Mouse (Mus musculus): ENCODE data around the gene Ccnb2. TPM values are rescaled to one million over a fixed set of nuclear protein-coding genes. Genes with fewer than 3 reads are reported as not detected.
A peak's percentile ranks its signal among the peaks of the same experiment; 100 is the strongest.
"Not testable (repeated sequence)": the region's sequence is repeated elsewhere in the genome, so short reads cannot be mapped to it uniquely, and the experiment has no call there.

Gene Ccnb2
- 255 TPM in 2 replicates for polyA plus RNA-seq (2014; fragmentation: Nextera tagmentation; extraction: Ambion mirVana)

DNA sequence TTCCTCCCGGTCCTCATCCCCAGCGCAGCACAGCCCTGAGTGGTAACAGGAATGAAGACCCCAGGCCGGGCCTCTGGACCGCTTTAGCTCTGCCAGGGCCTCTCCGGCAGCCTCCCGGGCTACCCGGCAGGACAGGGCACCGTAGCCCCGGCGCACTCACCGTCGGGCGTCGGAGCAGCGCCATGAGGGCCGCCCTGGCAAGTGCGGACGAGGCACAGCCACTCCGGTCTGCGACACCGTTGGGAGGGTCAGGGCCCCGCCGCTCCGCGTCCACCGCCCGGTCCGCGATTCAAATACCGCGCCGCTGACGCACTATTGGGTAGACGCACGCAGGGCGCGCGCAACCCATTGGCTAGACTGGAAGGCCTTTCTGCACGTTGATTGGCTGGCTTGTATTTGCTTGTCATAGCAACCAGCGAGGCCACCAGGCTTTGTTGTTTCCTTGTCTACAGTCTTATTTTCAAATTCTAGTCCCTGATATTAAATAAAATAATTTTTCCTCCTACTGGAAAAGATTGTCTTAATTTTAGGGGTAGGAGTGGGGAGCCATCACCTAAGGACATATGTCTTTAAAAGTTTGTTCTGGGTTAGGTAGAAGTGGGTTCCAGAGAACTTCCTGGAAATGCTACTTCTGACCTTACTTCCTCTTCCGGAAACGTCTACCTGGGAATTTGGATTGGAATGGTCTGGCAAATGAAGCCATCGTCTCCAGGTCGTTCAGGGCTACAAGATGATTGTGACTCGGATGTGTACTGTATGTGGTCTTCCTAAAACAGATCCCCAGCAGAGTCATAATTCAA, at the start of gene Ccnb2:
Gene Ccnb2 (minus strand): TSS at position 291 of the 800 bp plus-strand sequence.
- peak within 1 kb of the TSS; percentile 67 for H3K27ac ChIP-seq (replicated peaks; ENCODE audit: low read depth, low read length)
- no peaks in the 10 kb centered on the region for H3K27me3 ChIP-seq (ENCODE audit: control insufficient read depth, insufficient read depth, low read length)
- peak; percentile 94 for DNase-seq (ENCODE audit: low spot score)
- H3K36me3 ChIP-seq (ENCODE audit: control insufficient read depth, insufficient read depth, low read length), result peaks cover 7% of the 10 kb centered on the region
- ATAC-seq (ENCODE audit: insufficient number of reproducible peaks, low FRiP score, low TSS enrichment, low read depth), result peak; percentile 92
- H3K4me1 ChIP-seq (ENCODE audit: control insufficient read depth, insufficient read depth, low read length), result no peaks in the 10 kb centered on the region
- H3K4me3 ChIP-seq (ENCODE audit: low read depth, low read length), result peak within 1 kb of the TSS; percentile 77
- no peaks in the 10 kb centered on the region for H3K9me3 ChIP-seq (ENCODE audit: control insufficient read depth, low read length)
- H3K4me2 ChIP-seq (ENCODE audit: low read depth, severe bottlenecking), result peak within 1 kb of the TSS; percentile 85
- H3K9ac ChIP-seq (ENCODE audit: low read length), result peak within 1 kb of the TSS; percentile 89
- 3% methylated on average over 40 of the region's 45 CpGs for WGBS

- not testable (repeated sequence) for H3K4me3 ChIP-seq (ENCODE audit: low read depth, low read length); H3K27ac ChIP-seq (replicated peaks; ENCODE audit: low read depth, low read length); H3K36me3 ChIP-seq (ENCODE audit: control insufficient read depth, insufficient read depth, low read length); H3K27me3 ChIP-seq (ENCODE audit: control insufficient read depth, insufficient read depth, low read length); H3K9ac ChIP-seq (ENCODE audit: low read length); H3K4me2 ChIP-seq (ENCODE audit: low read depth, severe bottlenecking); H3K4me1 ChIP-seq (ENCODE audit: control insufficient read depth, insufficient read depth, low read length); ATAC-seq (ENCODE audit: insufficient number of reproducible peaks, low FRiP score, low TSS enrichment, low read depth); H3K9me3 ChIP-seq (ENCODE audit: control insufficient read depth, low read length); DNase-seq (ENCODE audit: low spot score)
- WGBS, result 91% methylated on average over 13 of the region's 13 CpGs
Measured at GRCm38 (mm10) chr9:70463091-70463490, 41.7 kb upstream of the Ccnb2 start.

DNA sequence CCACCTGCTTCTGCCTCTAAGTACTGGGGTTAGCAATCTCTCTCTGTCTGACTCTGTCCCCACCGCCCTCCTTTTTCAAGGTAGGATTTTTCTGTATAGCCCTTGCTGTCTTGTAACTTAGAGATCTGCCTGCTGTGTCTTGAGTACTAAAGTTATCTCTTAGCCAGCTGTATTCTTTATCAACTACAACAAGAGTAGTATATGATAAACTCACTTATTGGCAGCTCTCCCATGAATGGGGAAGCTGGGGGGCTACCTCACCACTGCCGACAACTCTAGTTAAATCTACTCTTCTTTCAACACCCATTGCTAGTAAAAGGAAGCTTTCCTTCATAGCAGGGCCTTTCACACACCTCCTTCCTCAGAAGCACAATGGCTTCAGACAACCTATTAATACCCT, 31.0 kb upstream of the Ccnb2 start:
- H3K4me2 ChIP-seq (ENCODE audit: low read depth, severe bottlenecking), result no peak overlapping the region
- H3K9ac ChIP-seq (ENCODE audit: low read length), result no peak overlapping the region
- no peak for ATAC-seq (ENCODE audit: insufficient number of reproducible peaks, low FRiP score, low TSS enrichment, low read depth)
- H3K4me1 ChIP-seq (ENCODE audit: control insufficient read depth, insufficient read depth, low read length), result no peaks in the 10 kb centered on the region
- no peaks in the 10 kb centered on the region for H3K27me3 ChIP-seq (ENCODE audit: control insufficient read depth, insufficient read depth, low read length)
- H3K36me3 ChIP-seq (ENCODE audit: control insufficient read depth, insufficient read depth, low read length), result peaks cover 9% of the 10 kb centered on the region; the same call in 1 of the 2 replicates
- H3K9me3 ChIP-seq (ENCODE audit: control insufficient read depth, low read length), result no peaks in the 10 kb centered on the region
- no peak for DNase-seq (ENCODE audit: low spot score)
- WGBS, result 98% methylated on average over 2 of the region's 2 CpGs
- H3K27ac ChIP-seq (replicated peaks; ENCODE audit: low read depth, low read length), result no peak overlapping the region
- H3K4me3 ChIP-seq (ENCODE audit: low read depth, low read length), result no peak overlapping the region

DNA sequence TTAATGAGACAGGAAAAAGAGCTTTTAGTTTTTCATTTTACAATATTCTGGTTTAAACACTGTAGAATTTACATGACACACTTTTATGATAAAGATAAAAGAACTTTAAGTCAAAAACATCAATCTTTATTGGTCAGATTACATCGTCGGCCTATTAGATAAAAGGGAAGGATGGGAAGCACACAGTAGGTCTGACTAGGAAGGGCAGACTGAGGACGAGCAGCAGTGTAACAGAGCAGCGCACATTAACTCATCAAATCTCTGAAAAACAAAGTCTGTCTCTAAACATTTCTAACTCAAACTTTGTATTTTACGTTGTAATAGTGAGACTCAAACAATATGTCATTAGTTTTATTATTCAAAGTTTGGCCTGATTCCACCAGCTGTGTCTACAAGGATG, 27.7 kb upstream of the Ccnb2 start:
- Histone ChIP-seq H3K27ac (replicated peaks; ENCODE audit: low read depth, low read length) (no peak overlapping the region), H3K4me1 (ENCODE audit: control insufficient read depth, insufficient read depth, low read length) (no peaks in the 10 kb centered on the region), H3K4me3 (ENCODE audit: low read depth, low read length) (no peak overlapping the region), H3K9ac (ENCODE audit: low read length) (no peak overlapping the region), H3K27me3 (ENCODE audit: control insufficient read depth, insufficient read depth, low read length) (no peaks in the 10 kb centered on the region), H3K9me3 (ENCODE audit: control insufficient read depth, low read length) (no peaks in the 10 kb centered on the region), H3K36me3 (ENCODE audit: control insufficient read depth, insufficient read depth, low read length) (peaks cover 10% of the 10 kb centered on the region; the same call in 1 of the 2 replicates), H3K4me2 (ENCODE audit: low read depth, severe bottlenecking) (no peak overlapping the region)
- no peak for ATAC-seq (ENCODE audit: insufficient number of reproducible peaks, low FRiP score, low TSS enrichment, low read depth)
- WGBS, result 94% methylated on average over 5 of the region's 5 CpGs
- no peak for DNase-seq (ENCODE audit: low spot score)

DNA sequence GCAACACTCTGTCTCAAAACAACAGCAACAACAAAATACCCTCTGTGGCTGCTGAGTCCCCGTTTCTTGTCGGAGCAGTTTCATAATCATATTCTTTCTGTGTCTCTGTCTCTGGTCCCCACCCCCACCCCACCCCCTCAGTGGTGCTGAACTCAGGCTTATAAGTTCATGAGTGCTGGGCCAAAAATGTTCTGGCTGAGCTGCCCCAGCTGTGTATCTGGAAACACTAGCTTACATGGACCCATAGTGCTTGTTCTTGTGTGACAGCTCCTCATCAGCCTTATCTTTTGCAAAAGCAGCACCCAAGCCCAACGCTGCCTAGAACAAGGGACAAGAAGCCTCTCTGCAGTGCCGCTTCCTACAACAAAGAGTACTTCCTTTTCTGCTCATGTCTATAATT, 18.6 kb upstream of the Ccnb2 start:
- no peak for DNase-seq (ENCODE audit: low spot score)
- H3K27ac ChIP-seq (replicated peaks; ENCODE audit: low read depth, low read length), result no peak overlapping the region
- no peak overlapping the region for H3K4me3 ChIP-seq (ENCODE audit: low read depth, low read length)
- H3K4me1 ChIP-seq (ENCODE audit: control insufficient read depth, insufficient read depth, low read length), result no peaks in the 10 kb centered on the region
- H3K4me2 ChIP-seq (ENCODE audit: low read depth, severe bottlenecking), result no peak overlapping the region
- no peak for ATAC-seq (ENCODE audit: insufficient number of reproducible peaks, low FRiP score, low TSS enrichment, low read depth)
- H3K36me3 ChIP-seq (ENCODE audit: control insufficient read depth, insufficient read depth, low read length), result peaks cover 15% of the 10 kb centered on the region
- no peak overlapping the region for H3K9ac ChIP-seq (ENCODE audit: low read length)
- no peaks in the 10 kb centered on the region for H3K9me3 ChIP-seq (ENCODE audit: control insufficient read depth, low read length)
- 98% methylated on average over 4 of the region's 4 CpGs for WGBS
- no peaks in the 10 kb centered on the region for H3K27me3 ChIP-seq (ENCODE audit: control insufficient read depth, insufficient read depth, low read length)

DNA sequence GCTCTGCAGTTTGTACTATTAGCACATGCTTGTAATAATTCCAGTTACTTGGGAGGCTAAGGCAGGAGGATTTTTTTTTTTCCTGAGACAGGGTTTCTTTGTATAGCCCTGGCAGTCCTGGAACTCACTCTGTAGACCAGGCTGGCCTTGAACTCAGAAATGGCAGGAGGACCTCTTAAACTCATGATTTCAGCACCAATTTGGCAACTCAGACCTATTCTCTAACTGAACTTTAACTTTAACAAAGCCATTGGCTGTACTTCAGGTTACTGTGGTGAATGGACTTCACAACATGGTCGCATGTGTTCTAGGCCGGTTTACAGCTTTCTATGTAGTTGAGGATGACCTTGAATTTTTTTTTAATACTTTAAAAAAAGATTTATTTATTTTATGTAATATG, 1.3 kb upstream of the Ccnb2 start:
- 96% methylated on average over 2 of the region's 2 CpGs for WGBS
- Histone ChIP-seq H3K4me3 (ENCODE audit: low read depth, low read length) (no peak overlapping the region), H3K27ac (replicated peaks; ENCODE audit: low read depth, low read length) (no peak overlapping the region), H3K36me3 (ENCODE audit: control insufficient read depth, insufficient read depth, low read length) (peaks cover 6% of the 10 kb centered on the region), H3K4me2 (ENCODE audit: low read depth, severe bottlenecking) (no peak overlapping the region), H3K9ac (ENCODE audit: low read length) (no peak overlapping the region), H3K27me3 (ENCODE audit: control insufficient read depth, insufficient read depth, low read length) (no peaks in the 10 kb centered on the region), H3K9me3 (ENCODE audit: control insufficient read depth, low read length) (no peaks in the 10 kb centered on the region), H3K4me1 (ENCODE audit: control insufficient read depth, insufficient read depth, low read length) (no peaks in the 10 kb centered on the region)
- no peak for ATAC-seq (ENCODE audit: insufficient number of reproducible peaks, low FRiP score, low TSS enrichment, low read depth)
- no peak for DNase-seq (ENCODE audit: low spot score)

- Histone ChIP-seq H3K27ac (replicated peaks; ENCODE audit: low read depth, low read length) (no peak overlapping the region), H3K4me3 (ENCODE audit: low read depth, low read length) (no peak overlapping the region), H3K4me1 (ENCODE audit: control insufficient read depth, insufficient read depth, low read length) (no peaks in the 10 kb centered on the region), H3K27me3 (ENCODE audit: control insufficient read depth, insufficient read depth, low read length) (no peaks in the 10 kb centered on the region), H3K36me3 (ENCODE audit: control insufficient read depth, insufficient read depth, low read length) (peaks cover 21% of the 10 kb centered on the region), H3K9me3 (ENCODE audit: control insufficient read depth, low read length) (no peaks in the 10 kb centered on the region), H3K4me2 (ENCODE audit: low read depth, severe bottlenecking) (no peak overlapping the region), H3K9ac (ENCODE audit: low read length) (no peak overlapping the region)
- no peak for ATAC-seq (ENCODE audit: insufficient number of reproducible peaks, low FRiP score, low TSS enrichment, low read depth)
- DNase-seq (ENCODE audit: low spot score), result no peak
- whole genome bisulfite sequencing, result 79% methylated on average over 3 of the region's 3 CpGs
Measured at GRCm38 (mm10) chr9:70416412-70416811, 4.9 kb downstream of the Ccnb2 start.

DNA sequence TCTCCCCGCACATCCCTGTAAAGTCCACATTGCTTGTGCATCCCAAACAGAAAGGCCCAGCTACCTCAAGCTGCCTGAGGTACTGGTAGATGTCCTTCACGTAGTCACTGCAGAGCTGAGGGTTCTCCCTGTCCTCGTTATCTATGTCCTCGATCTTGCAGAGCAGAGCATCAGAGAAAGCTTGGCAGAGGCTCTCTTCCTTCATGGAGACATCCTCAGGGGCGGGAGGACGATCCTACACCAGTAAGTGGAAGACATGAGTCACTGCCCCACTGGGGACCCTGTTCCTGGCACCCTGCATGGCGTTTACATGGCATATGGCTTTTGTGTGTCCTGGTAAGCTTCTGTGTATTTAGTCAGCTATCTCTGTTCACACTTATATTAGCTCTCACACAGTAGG, 8.3 kb downstream of the Ccnb2 start:
- Histone ChIP-seq H3K4me1 (ENCODE audit: control insufficient read depth, insufficient read depth, low read length) (no peaks in the 10 kb centered on the region), H3K4me2 (ENCODE audit: low read depth, severe bottlenecking) (no peak overlapping the region), H3K9ac (ENCODE audit: low read length) (no peak overlapping the region), H3K9me3 (ENCODE audit: control insufficient read depth, low read length) (no peaks in the 10 kb centered on the region), H3K36me3 (ENCODE audit: control insufficient read depth, insufficient read depth, low read length) (peaks cover 35% of the 10 kb centered on the region), H3K4me3 (ENCODE audit: low read depth, low read length) (no peak overlapping the region), H3K27ac (replicated peaks; ENCODE audit: low read depth, low read length) (no peak overlapping the region), H3K27me3 (ENCODE audit: control insufficient read depth, insufficient read depth, low read length) (no peaks in the 10 kb centered on the region)
- 96% methylated on average over 7 of the region's 7 CpGs for WGBS
- ATAC-seq (ENCODE audit: insufficient number of reproducible peaks, low FRiP score, low TSS enrichment, low read depth) (no peak), DNase-seq (ENCODE audit: low spot score) (no peak)

GRCm38 (mm10) chr9:70410668-70411067, 10.7 kb downstream of the Ccnb2 start:
- 64% methylated on average over 11 of the region's 11 CpGs for WGBS
- H3K4me2 ChIP-seq (ENCODE audit: low read depth, severe bottlenecking), result no peak overlapping the region
- H3K4me3 ChIP-seq (ENCODE audit: low read depth, low read length), result no peak overlapping the region
- DNase-seq (ENCODE audit: low spot score) (no peak), ATAC-seq (ENCODE audit: insufficient number of reproducible peaks, low FRiP score, low TSS enrichment, low read depth) (no peak)
- H3K9me3 ChIP-seq (ENCODE audit: control insufficient read depth, low read length), result no peaks in the 10 kb centered on the region
- no peak overlapping the region for H3K27ac ChIP-seq (replicated peaks; ENCODE audit: low read depth, low read length)
- H3K4me1 ChIP-seq (ENCODE audit: control insufficient read depth, insufficient read depth, low read length), result no peaks in the 10 kb centered on the region
- no peak overlapping the region for H3K9ac ChIP-seq (ENCODE audit: low read length)
- H3K27me3 ChIP-seq (ENCODE audit: control insufficient read depth, insufficient read depth, low read length), result no peaks in the 10 kb centered on the region
- H3K36me3 ChIP-seq (ENCODE audit: control insufficient read depth, insufficient read depth, low read length), result peaks cover 36% of the 10 kb centered on the region

Data from limb, embryonic 11.5 days (tissue).